Mouse (Mus musculus) liver, postnatal 0 days (tissue): ENCODE results near the gene Parp1. TPM values are rescaled to one million over a fixed set of nuclear protein-coding genes. Genes with fewer than 3 reads are reported as not detected.
A peak's percentile ranks its signal among the peaks of the same experiment; 100 is the strongest.

ENCODE experiments used
- ATAC-seq: fragments of 200-750 bp; cut with Nextera tagmentation; 2 replicates; pipeline ENCODE4 v1.8.0; 2017; ENCODE audit warnings: mild to moderate bottlenecking, moderate library complexity
- DNase-seq: peaks from one replicate; pipeline ENCODE4 v3.0.0-alpha.2; 2016
- H3K27ac ChIP-seq: fragments of 300-500 bp; sonication (generic); 2 replicates; pipeline ENCODE4 v1.5.1; 2014; ENCODE audit warnings: antibody characterized with exemption, moderate library complexity, mild to moderate bottlenecking, low read depth
- H3K27me3 ChIP-seq: fragments of 300-500 bp; sonication (generic); 2 replicates; pipeline ENCODE4 v1.6.1; 2014; ENCODE audit warnings: low read length, control low read depth, mixed read lengths; ENCODE audit not compliant: insufficient read depth
- H3K36me3 ChIP-seq: fragments of 300-500 bp; sonication (generic); replicated peaks from 2 replicates; pipeline ENCODE4 v1.6.1; 2014; ENCODE audit warnings: mild to moderate bottlenecking, control low read depth, low read length, moderate library complexity, mixed read lengths; ENCODE audit not compliant: insufficient read depth
- H3K4me1 ChIP-seq: fragments of 300-500 bp; sonication (generic); 2 replicates; pipeline ENCODE4 v1.6.1; 2014; ENCODE audit warnings: antibody characterized with exemption, mild to moderate bottlenecking, control low read depth; ENCODE audit not compliant: insufficient read depth
- H3K4me2 ChIP-seq: fragments of 300-500 bp; sonication (generic); 2 replicates; pipeline ENCODE4 v1.6.1; 2014; ENCODE audit warnings: low read depth, mild to moderate bottlenecking, low read length, moderate library complexity, mixed read lengths
- H3K4me3 ChIP-seq: fragments of 300-500 bp; sonication (generic); 2 replicates; pipeline ENCODE4 v1.5.1; 2014; ENCODE audit warnings: low read depth, low read length
- H3K9ac ChIP-seq: fragments of 300-500 bp; sonication (generic); replicated peaks from 2 replicates; pipeline ENCODE4 v1.6.1; 2014; ENCODE audit warnings: mild to moderate bottlenecking, moderate library complexity
- H3K9me3 ChIP-seq: fragments of 300-500 bp; sonication (generic); 2 replicates; pipeline ENCODE4 v1.6.1; 2016; ENCODE audit warnings: mild to moderate bottlenecking, control low read depth, low read length, mixed read lengths
- CTCF ChIP-seq: sonication (generic); IDR thresholded peaks from 2 replicates; pipeline ENCODE4 v1.5.1; 2016; ENCODE audit warnings: antibody characterized with exemption, low read depth
- EP300 ChIP-seq: IDR thresholded peaks from 2 replicates; pipeline ENCODE4 v1.6.1; 2016; ENCODE audit warnings: antibody characterized with exemption, low read depth, mild to moderate bottlenecking
- WGBS: fragments of 180-500 bp; shearing (Covaris S2); extraction: QIAGEN DNeasy Blood & Tissue Kit; methylation state at CpG from one replicate; pipeline ENCODE4 v1.1.7; 2014; ENCODE audit not compliant: insufficient replicate concordance; 5-methylcytosine and 5-hydroxymethylcytosine counted together
- polyA plus RNA-seq: library from polyadenylated mRNA; unstranded; fragments of >200 nt; fragmentation: Nextera tagmentation; extraction: Ambion mirVana; gene quantifications from 2 replicates; pipeline ENCODE4 v1.2.1, GENCODE M21; 2015

The Parp1 gene
- polyA plus RNA-seq, 1 experiment from 2014 or later = 23.3 TPM

GRCm38 (mm10) chr1:180556899-180557298 lies 11.8 kb upstream of the Parp1 start:
- H3K4me1 ChIP-seq = no peaks in the 10 kb centered on the region
- H3K4me2 ChIP-seq = no peak overlapping the region

GRCm38 (mm10) chr1:180559454-180559853 lies 9.3 kb upstream of the Parp1 start:
- DNase-seq (no peak), ATAC-seq (no peak)
- H3K27ac ChIP-seq = no peak overlapping the region
- H3K36me3 ChIP-seq = no peaks in the 10 kb centered on the region
- no peaks in the 10 kb centered on the region for H3K9me3 ChIP-seq
- no peaks in the 10 kb centered on the region for H3K4me1 ChIP-seq
- H3K4me3 ChIP-seq = no peak overlapping the region
- WGBS = 80% methylated on average over 8 of the region's 8 CpGs
- H3K4me2 ChIP-seq = no peak overlapping the region
- TF ChIP-seq CTCF (no peak), EP300 (no peak)
- H3K9ac ChIP-seq = no peak overlapping the region
- H3K27me3 ChIP-seq = no peaks in the 10 kb centered on the region

More at GRCm38 (mm10) chr1:180556899-180557298, 11.8 kb upstream of the Parp1 start:
- DNase-seq (no peak), ATAC-seq (no peak)
- Histone ChIP-seq H3K27me3 (no peaks in the 10 kb centered on the region), H3K36me3 (no peaks in the 10 kb centered on the region), H3K9ac (no peak overlapping the region), H3K9me3 (no peaks in the 10 kb centered on the region), H3K27ac (no peak overlapping the region), H3K4me3 (no peak overlapping the region)
- 66% methylated on average over 5 of the region's 5 CpGs for WGBS
- TF ChIP-seq EP300 (no peak), CTCF (no peak)

GRCm38 (mm10) chr1:180561187-180561586 lies 7.5 kb upstream of the Parp1 start:
- DNase-seq (no peak), ATAC-seq (no peak)
- H3K4me2 ChIP-seq = no peak overlapping the region
- no peaks in the 10 kb centered on the region for H3K36me3 ChIP-seq
- H3K4me3 ChIP-seq = no peak overlapping the region
- no peak overlapping the region for H3K27ac ChIP-seq
- H3K27me3 ChIP-seq = no peaks in the 10 kb centered on the region
- H3K4me1 ChIP-seq = no peaks in the 10 kb centered on the region
- H3K9ac ChIP-seq = no peak overlapping the region
- H3K9me3 ChIP-seq = no peaks in the 10 kb centered on the region
- TF ChIP-seq CTCF (no peak), EP300 (no peak)
- 44% methylated on average over 3 of the region's 3 CpGs for WGBS

- TF ChIP-seq CTCF = no peak
- no peak for TF ChIP-seq EP300
- H3K27ac ChIP-seq = no peak overlapping the region
- no peak overlapping the region for H3K9ac ChIP-seq
- H3K4me3 ChIP-seq = no peak overlapping the region
- H3K4me2 ChIP-seq = no peak overlapping the region
- H3K4me1 ChIP-seq = peaks cover 9% of the 10 kb centered on the region
- H3K36me3 ChIP-seq = no peaks in the 10 kb centered on the region
- DNase-seq (no peak), ATAC-seq (no peak)
- H3K9me3 ChIP-seq = no peaks in the 10 kb centered on the region
- WGBS = 87% methylated on average over 5 of the region's 5 CpGs
- no peaks in the 10 kb centered on the region for H3K27me3 ChIP-seq
These were observed 3.8 kb upstream of the Parp1 start for GRCm38 (mm10) chr1:180564885-180565284.

- DNase-seq (no peak), ATAC-seq (no peak)
- Histone ChIP-seq H3K9ac (no peak overlapping the region), H3K27me3 (no peaks in the 10 kb centered on the region), H3K4me3 (no peak overlapping the region), H3K4me2 (no peak overlapping the region), H3K27ac (no peak overlapping the region), H3K36me3 (no peaks in the 10 kb centered on the region), H3K9me3 (no peaks in the 10 kb centered on the region), H3K4me1 (peaks cover 26% of the 10 kb centered on the region)
- TF ChIP-seq EP300 (no peak), CTCF (no peak)
- 80% methylated on average over 4 of the region's 4 CpGs for WGBS
These were observed 963 bp upstream of the Parp1 start for GRCm38 (mm10) chr1:180567761-180568160.

GRCm38 (mm10) chr1:180568248-180568647 lies 476 bp upstream of the Parp1 start:
- DNase-seq (no peak), ATAC-seq (peak; percentile 4; the same call in 1 of the 2 replicates)
- no peaks in the 10 kb centered on the region for H3K9me3 ChIP-seq
- H3K27ac ChIP-seq = no peak overlapping the region
- H3K27me3 ChIP-seq = no peaks in the 10 kb centered on the region
- H3K4me3 ChIP-seq = peak overlapping the region; percentile 79
- H3K4me2 ChIP-seq = peak overlapping the region; percentile 100
- H3K36me3 ChIP-seq = peaks cover 1% of the 10 kb centered on the region; the same call in 1 of the 2 replicates
- H3K9ac ChIP-seq = peak overlapping the region; percentile 70
- H3K4me1 ChIP-seq = peaks cover 26% of the 10 kb centered on the region
- no peak for TF ChIP-seq CTCF
- TF ChIP-seq EP300 = no peak
- WGBS = 39% methylated on average over 7 of the region's 7 CpGs

- Histone ChIP-seq H3K4me1 (peaks cover 26% of the 10 kb centered on the region), H3K9ac (peak overlapping the region; percentile 70), H3K9me3 (no peaks in the 10 kb centered on the region), H3K27ac (peak overlapping the region; percentile 75), H3K27me3 (no peaks in the 10 kb centered on the region), H3K36me3 (peaks cover 8% of the 10 kb centered on the region; the same call in 1 of the 2 replicates), H3K4me2 (peak overlapping the region; percentile 100), H3K4me3 (peak overlapping the region; percentile 79)
- ATAC-seq (no peak), DNase-seq (no peak)
- TF ChIP-seq EP300 = no peak
- TF ChIP-seq CTCF = no peak
- WGBS = under 1% methylated on average over 17 of the region's 17 CpGs
These were observed 729 bp downstream of the Parp1 start for GRCm38 (mm10) chr1:180569453-180569852.
